Mouse (Mus musculus) cerebellum, postnatal 14 days (tissue): ENCODE measurements around the gene Nrxn2.

Source experiments
- DNase-seq, 2 experiments: peaks; one replicate each; pipeline ENCODE4 v3.0.0; 2021; ENCODE audit warnings: mixed read lengths in 2 of 2

The Nrxn2 gene

GRCm38 (mm10) chr19:6452672-6453310 lies 34.3 kb downstream of the Nrxn2 start:
- DNase-seq, result peak in 1 of 2 experiments; percentile 44

GRCm38 (mm10) chr19:6453349-6453748 lies 34.8 kb downstream of the Nrxn2 start:
- peak; percentile 87 to 94 for DNase-seq

DNA sequence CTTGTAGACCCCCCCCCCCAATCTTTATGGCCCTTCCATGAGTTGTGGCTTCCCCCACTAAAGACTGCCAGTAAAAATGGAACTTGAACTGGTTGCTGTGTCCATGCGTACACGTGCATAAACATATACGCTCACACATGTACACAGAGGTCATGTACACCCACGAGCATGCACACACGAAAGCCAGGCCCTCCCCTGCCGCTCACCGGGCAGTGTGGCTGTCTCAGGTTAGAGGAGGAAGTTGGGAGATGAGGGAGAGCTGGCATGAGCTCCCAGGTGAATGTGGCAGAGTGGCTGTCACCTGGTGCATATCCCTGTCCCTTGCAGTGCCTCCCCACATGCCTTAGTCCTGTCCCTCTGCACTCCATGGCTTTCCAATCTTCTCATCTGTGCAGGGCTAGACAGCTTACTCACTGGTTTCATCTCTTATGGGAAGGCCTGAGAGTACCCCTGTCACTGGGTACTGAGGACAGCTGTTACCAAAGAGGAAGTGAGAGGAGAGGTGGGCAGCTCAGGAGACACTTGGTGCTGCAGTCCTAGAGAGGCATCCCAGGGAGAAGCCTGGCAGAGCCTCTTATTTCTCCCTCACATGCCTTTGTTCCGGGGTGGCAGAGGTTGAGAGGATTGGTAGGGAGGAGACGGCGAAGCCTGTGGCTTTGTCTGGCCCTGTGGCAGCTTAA lies 35.6 kb downstream of the Nrxn2 start:
- no peak for DNase-seq

DNA sequence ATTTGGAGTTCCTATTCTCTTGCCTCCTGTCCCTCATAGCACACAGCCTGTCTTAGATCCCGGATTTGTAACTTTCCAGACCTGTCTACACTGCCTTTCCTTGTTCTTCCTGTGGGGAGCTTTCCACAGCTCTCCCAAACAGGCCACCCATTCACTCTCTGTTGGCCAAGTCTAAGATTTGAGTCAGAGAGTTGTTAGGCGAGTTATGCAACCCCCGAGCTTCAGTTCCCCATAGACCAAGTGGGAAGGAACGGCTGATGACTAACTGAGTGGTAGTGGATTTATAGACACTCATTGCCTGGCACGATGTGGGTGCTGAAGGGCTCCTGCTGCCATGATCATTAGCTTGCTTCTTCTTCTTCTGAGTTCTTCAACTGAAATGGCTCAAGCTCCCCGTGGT lies 41.0 kb downstream of the Nrxn2 start:
- no peak for DNase-seq

DNA sequence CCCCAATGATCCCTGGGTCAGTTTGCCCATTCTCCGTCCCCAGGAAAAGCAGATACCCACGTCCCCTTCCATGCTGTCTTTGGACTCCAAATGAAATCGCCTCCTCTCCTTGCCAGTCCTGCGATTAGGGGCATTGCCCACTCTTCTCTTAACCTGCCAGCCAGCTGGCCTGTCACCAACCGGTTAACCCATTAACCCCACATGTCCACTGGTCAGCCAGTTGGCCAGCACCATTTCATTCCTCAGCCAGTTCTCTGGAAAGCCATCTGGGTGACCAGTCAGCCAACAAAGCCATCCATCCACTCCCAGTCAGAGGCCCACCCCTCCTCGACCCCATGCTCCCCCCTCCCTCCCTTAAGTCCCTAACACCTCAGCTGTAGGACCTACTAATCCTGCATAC lies 44.3 kb downstream of the Nrxn2 start:
- peak; percentile 67 to 71 for DNase-seq

- DNase-seq, result peak in 1 of 2 experiments; percentile 49
Observed at GRCm38 (mm10) chr19:6464306-6465071, 46.0 kb downstream of the Nrxn2 start.

GRCm38 (mm10) chr19:6465090-6465489 lies 46.6 kb downstream of the Nrxn2 start:
- DNase-seq, result no peak

- no peak for DNase-seq
Observed at GRCm38 (mm10) chr19:6466945-6467344, 48.4 kb downstream of the Nrxn2 start.

- DNase-seq, result no peak
Observed at GRCm38 (mm10) chr19:6467374-6467979, 48.9 kb downstream of the Nrxn2 start.

- no peak for DNase-seq
Observed at GRCm38 (mm10) chr19:6471630-6472029, 53.1 kb downstream of the Nrxn2 start.

- DNase-seq, result no peak
Observed at GRCm38 (mm10) chr19:6472821-6473220, 54.3 kb downstream of the Nrxn2 start.

DNA sequence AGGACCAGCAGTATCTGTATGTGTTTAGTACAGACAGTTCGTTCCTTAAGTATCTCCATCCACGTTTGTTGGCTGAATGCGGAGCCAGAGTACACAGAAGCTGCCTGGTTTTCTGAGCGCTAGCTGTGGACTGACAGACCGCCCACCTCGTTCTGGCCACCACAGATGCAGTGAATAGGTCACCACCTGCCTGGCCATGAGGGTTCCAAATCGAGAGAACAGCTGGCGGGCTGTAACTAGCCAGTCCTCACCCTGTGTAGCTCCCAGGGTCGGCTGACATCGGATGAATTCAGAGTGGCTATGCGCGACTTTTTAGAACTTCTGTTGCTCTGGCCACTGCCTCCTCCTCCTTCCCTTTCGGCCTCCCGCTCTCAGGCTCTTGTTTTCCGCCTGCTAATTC lies 56.2 kb downstream of the Nrxn2 start:
- DNase-seq, result no peak

DNA sequence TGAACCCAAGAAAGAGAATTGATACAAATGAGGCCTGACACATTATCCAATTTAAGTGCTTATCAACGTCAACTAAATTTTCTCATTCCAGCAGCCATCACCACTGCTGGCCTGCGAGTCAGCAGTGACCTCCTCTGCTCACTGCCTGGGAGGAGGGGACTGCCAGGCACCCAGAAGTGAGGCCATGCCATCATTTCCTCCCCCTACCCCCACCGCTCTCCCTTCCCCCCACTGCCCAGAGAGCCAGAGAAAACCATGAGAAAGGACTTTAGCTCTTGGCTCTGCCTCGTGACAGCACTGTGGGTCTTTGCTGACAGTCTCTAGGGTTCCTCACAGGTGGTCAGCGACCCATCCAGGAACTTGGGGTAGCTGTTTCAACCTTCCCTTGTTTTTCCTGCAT lies 56.6 kb downstream of the Nrxn2 start:
- peak in 1 of 2 experiments; percentile 25 for DNase-seq

DNA sequence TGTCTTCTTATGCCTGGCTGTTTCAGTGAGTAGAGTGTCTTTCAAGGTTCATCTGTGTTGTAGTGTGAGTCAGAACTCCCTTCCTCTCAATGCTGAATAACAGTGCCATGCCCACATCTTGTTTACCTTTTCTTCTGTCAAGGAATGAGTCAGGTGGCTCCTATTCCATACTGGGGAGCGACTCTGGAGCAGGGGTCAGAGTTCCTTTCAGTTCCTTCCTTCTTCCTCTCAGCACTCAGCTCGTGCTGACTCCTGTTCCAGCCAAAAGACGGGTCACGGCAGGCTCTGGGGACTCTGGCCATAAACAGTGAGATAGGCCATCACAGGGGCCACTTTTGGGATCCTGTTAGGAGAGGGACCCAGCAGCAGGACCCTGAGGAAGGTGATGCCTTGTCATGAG lies 58.5 kb downstream of the Nrxn2 start:
- no peak for DNase-seq

DNA sequence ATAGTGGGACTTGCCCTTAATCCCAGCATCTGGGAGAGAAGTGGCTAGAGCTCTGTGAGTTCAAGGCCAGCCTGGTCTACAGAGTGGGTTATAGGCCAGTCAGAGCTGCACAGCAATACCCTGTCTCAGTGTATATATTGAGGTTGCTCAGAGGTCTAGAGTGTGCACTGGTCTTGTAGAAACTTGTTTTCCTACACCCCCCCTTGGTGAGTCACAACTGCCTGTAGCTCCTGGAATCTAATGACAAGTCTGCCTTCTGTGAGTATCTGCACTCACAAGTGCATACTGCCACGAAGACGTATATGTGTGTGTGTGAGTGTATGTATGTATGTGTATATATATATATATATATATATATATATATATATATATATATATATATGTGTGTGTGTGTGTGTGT lies 60.0 kb downstream of the Nrxn2 start:
- no peak for DNase-seq

DNA sequence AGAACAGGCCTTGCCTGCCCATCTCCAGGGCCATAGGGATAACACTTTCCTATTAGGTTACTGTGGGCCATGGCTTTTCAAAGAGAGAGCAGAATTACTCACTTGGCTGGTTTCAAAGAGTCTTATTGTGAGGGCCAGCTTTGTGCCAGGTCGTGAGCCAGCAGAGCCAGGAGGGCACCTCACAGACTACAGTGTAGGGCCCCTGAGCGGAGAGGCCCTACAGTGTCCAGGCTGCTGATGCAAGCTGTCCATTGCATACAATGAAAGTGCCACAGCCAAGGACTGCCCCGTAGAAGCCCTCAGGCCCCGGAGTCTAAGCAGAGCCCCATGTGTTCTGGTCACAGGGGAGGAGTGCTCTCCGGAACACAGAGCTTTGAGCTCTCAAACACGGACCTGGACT lies 64.4 kb downstream of the Nrxn2 start:
- DNase-seq, result no peak

- DNase-seq, result no peak
Observed at GRCm38 (mm10) chr19:6485059-6485630, 66.6 kb downstream of the Nrxn2 start.

- peak; percentile 95 to 98 for DNase-seq
Observed at GRCm38 (mm10) chr19:6489030-6489429, 70.5 kb downstream of the Nrxn2 start.

- no peak for DNase-seq
Observed at GRCm38 (mm10) chr19:6491538-6491937, 73.0 kb downstream of the Nrxn2 start.

DNA sequence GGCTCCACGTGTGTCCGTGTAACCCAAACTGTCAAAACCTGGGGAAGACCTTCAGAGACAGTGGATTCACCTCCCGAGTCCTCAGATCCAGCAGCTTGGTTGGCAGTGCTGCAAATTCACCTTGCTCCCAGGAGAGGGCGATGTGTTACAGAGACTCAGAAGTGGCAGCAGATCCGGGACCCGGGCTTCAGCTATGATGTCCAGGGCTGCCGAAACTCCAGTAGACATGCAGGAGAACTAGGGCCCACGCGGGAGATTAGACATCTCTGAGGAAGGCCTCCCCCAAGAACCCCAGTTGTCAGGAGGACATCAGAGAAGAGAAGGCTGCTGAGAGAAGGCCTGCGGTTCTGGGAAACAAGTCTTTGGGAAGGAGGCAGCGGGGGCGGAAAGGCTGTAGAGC lies 73.6 kb downstream of the Nrxn2 start:
- peak; percentile 90 to 92 for DNase-seq

GRCm38 (mm10) chr19:6493219-6493618 lies 74.7 kb downstream of the Nrxn2 start:
- no peak for DNase-seq

GRCm38 (mm10) chr19:6494032-6494431 lies 75.5 kb downstream of the Nrxn2 start:
- DNase-seq, result no peak
